Mouse (Mus musculus) kidney, adult 2 months (tissue): ENCODE results near the gene Cped1. TPM values are rescaled to one million over a fixed set of nuclear protein-coding genes. Genes with fewer than 3 reads are reported as not detected.

Source experiments
- DNase-seq: peaks from one replicate; pipeline ENCODE4 v3.0.0; 2021
- H3K27ac ChIP-seq: fragments of 200-500 bp; 2 replicates; pipeline ENCODE4 v1.5.1; 2012; ENCODE audit warnings: low read depth, low read length, control low read depth, inconsistent platforms; ENCODE audit not compliant: insufficient read depth
- H3K27me3 ChIP-seq: fragments of 200-500 bp; replicated peaks from 2 replicates; pipeline ENCODE4 v1.6.1; 2012; ENCODE audit warnings: mild to moderate bottlenecking, moderate library complexity, low read length, inconsistent platforms; ENCODE audit not compliant: control insufficient read depth, insufficient read depth
- H3K36me3 ChIP-seq: fragments of 200-500 bp; 2 replicates; pipeline ENCODE4 v1.6.1; 2012; ENCODE audit warnings: mild to moderate bottlenecking, moderate library complexity, low read length, inconsistent platforms; ENCODE audit not compliant: control insufficient read depth, insufficient read depth
- H3K4me1 ChIP-seq: fragments of 200-500 bp; 2 replicates; pipeline ENCODE4 v1.6.1; 2011; ENCODE audit warnings: low read length; ENCODE audit not compliant: control insufficient read depth, insufficient read depth
- H3K4me3 ChIP-seq: fragments of 200-500 bp; 2 replicates; pipeline ENCODE4 v1.5.1; 2011; ENCODE audit warnings: mild to moderate bottlenecking, low read depth, low read length, control low read depth; ENCODE audit not compliant: insufficient read depth
- CTCF ChIP-seq: fragments of 200-500 bp; conservative IDR thresholded peaks from 2 replicates; pipeline ENCODE4 v1.5.1; 2011; ENCODE audit warnings: low read depth, mild to moderate bottlenecking, control low read depth, low read length, moderate library complexity, mixed read lengths; ENCODE audit not compliant: insufficient read depth, insufficient read length
- POLR2A ChIP-seq: fragments of 200-500 bp; IDR thresholded peaks from one replicate; pipeline ENCODE4 v1.6.1; 2011; ENCODE audit warnings: low read depth, low read length, control low read depth
- WGBS: fragments of 180-500 bp; shearing (Covaris S2); methylation state at CpG from one replicate; pipeline ENCODE4 v1.1.7; 2018; 5-methylcytosine and 5-hydroxymethylcytosine counted together
- polyA plus RNA-seq: library from polyadenylated mRNA; depleted of rRNA; stranded (reverse); fragments of >200 nt; gene quantifications from 2 replicates; pipeline ENCODE4 v1.2.3, GENCODE M21; 2012

The Cped1 gene
- polyA plus RNA-seq, 1 experiment: 6.2 TPM

- no peaks in the 10 kb centered on the region for H3K4me1 ChIP-seq
- H3K27me3 ChIP-seq: no peaks in the 10 kb centered on the region
- no peak for DNase-seq
- no peaks in the 10 kb centered on the region for H3K36me3 ChIP-seq
- 18% methylated on average over 4 of the region's 4 CpGs for WGBS
- H3K27ac ChIP-seq: no peak overlapping the region
- H3K4me3 ChIP-seq: no peak overlapping the region
- TF ChIP-seq CTCF: no peak
- no peak for TF ChIP-seq POLR2A
These were observed 40.6 kb downstream of the Cped1 start for GRCm38 (mm10) chr6:22026358-22026673.

GRCm38 (mm10) chr6:22026761-22027594 is 41.3 kb downstream of the Cped1 start:
- H3K4me3 ChIP-seq: no peak overlapping the region
- DNase-seq: no peak
- no peaks in the 10 kb centered on the region for H3K4me1 ChIP-seq
- H3K36me3 ChIP-seq: no peaks in the 10 kb centered on the region
- no peak overlapping the region for H3K27ac ChIP-seq
- WGBS: 46% methylated on average over 9 of the region's 9 CpGs
- no peak for TF ChIP-seq CTCF
- no peak for TF ChIP-seq POLR2A
- H3K27me3 ChIP-seq: no peaks in the 10 kb centered on the region

- H3K4me1 ChIP-seq: no peaks in the 10 kb centered on the region
- H3K27me3 ChIP-seq: no peaks in the 10 kb centered on the region
- 92% methylated on average over 2 of the region's 2 CpGs for WGBS
- no peak overlapping the region for H3K4me3 ChIP-seq
- no peaks in the 10 kb centered on the region for H3K36me3 ChIP-seq
- H3K27ac ChIP-seq: no peak overlapping the region
- no peak for DNase-seq
- TF ChIP-seq CTCF (no peak), POLR2A (no peak)
These were observed 42.1 kb downstream of the Cped1 start for GRCm38 (mm10) chr6:22027854-22028253.

GRCm38 (mm10) chr6:22030381-22030780 is 44.7 kb downstream of the Cped1 start:
- H3K4me3 ChIP-seq: no peak overlapping the region
- no peak for DNase-seq
- 89% methylated on average over 7 of the region's 7 CpGs for WGBS

GRCm38 (mm10) chr6:22033188-22033587 is 47.5 kb downstream of the Cped1 start:
- Histone ChIP-seq H3K36me3 (no peaks in the 10 kb centered on the region), H3K27me3 (no peaks in the 10 kb centered on the region), H3K4me1 (no peaks in the 10 kb centered on the region), H3K27ac (no peak overlapping the region), H3K4me3 (no peak overlapping the region)
- WGBS: 72% methylated on average over 4 of the region's 4 CpGs
- DNase-seq: peak; percentile 54
- no peak for TF ChIP-seq CTCF
- TF ChIP-seq POLR2A: no peak

More at GRCm38 (mm10) chr6:22030381-22030780, 44.7 kb downstream of the Cped1 start:
- no peak overlapping the region for H3K27ac ChIP-seq
- no peaks in the 10 kb centered on the region for H3K4me1 ChIP-seq
- no peaks in the 10 kb centered on the region for H3K27me3 ChIP-seq
- TF ChIP-seq POLR2A (no peak), CTCF (no peak)
- H3K36me3 ChIP-seq: no peaks in the 10 kb centered on the region

GRCm38 (mm10) chr6:22035408-22035807 is 49.7 kb downstream of the Cped1 start:
- Histone ChIP-seq H3K27ac (no peak overlapping the region), H3K4me3 (no peak overlapping the region), H3K4me1 (no peaks in the 10 kb centered on the region), H3K27me3 (no peaks in the 10 kb centered on the region), H3K36me3 (no peaks in the 10 kb centered on the region)
- TF ChIP-seq POLR2A (no peak), CTCF (no peak)
- 69% methylated on average over 6 of the region's 6 CpGs for WGBS
- peak; percentile 17 for DNase-seq

- no peaks in the 10 kb centered on the region for H3K4me1 ChIP-seq
- TF ChIP-seq POLR2A (no peak), CTCF (no peak)
- H3K36me3 ChIP-seq: no peaks in the 10 kb centered on the region
- no peak overlapping the region for H3K4me3 ChIP-seq
- H3K27ac ChIP-seq: no peak overlapping the region
- H3K27me3 ChIP-seq: no peaks in the 10 kb centered on the region
- WGBS: 75% methylated on average over 3 of the region's 3 CpGs
- no peak for DNase-seq
These were observed 50.2 kb downstream of the Cped1 start for GRCm38 (mm10) chr6:22035895-22036294.
